Comparison of ENCODE assay signal across 25 mouse cellular contexts in the genomic region with DNA sequence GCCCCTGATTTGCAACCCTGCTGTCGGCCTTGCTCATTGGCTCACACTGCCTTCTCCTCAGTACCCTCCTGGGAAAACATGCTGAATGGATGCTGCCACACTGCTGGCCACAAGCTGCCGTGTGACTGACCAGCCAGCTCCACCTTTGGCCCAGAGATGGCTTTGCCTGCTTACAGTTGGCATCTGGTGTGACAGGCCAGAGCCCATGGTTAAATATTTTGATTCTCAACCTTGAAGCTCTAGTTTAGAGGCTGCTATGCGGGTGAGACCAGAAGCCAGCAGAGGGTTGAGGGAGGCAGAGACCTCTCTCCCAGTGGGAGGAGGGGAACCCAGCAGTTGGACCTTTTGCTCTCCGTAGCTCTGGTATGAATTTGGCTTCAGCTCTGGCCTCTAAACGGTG. TPM values are rescaled to one million over a fixed set of nuclear protein-coding genes. Genes with fewer than 3 reads are reported as not detected.
DNase-seq lines count a peak whose midpoint lies in the region; ATAC-seq and TF ChIP-seq lines count a peak whose summit lies in the region.
"Had no signal": no experiment of that assay in that cellular context is flagged by ENCODE, and none has a peak within 500 bp of the region (broad histone marks: within the 10 kb centered on the region; RNA-seq: fewer than 3 reads in every experiment).

No protein-coding gene starts in this region.

- no peaks in the 10 kb centered on the region for H3K9me3 ChIP-seq in kidney, embryonic 15.5 days (replicated peaks)
- no peaks in the 10 kb centered on the region for H3K9me3 ChIP-seq in kidney, embryonic 16.5 days (ENCODE audit: low read length)
- H3K9me3 ChIP-seq in embryonic facial prominence, embryonic 12.5 days: no peaks in the 10 kb centered on the region
- H3K9me3 ChIP-seq in limb, embryonic 14.5 days (ENCODE audit: control insufficient read depth, low read length): no peaks in the 10 kb centered on the region
- no peaks in the 10 kb centered on the region for H3K9me3 ChIP-seq in midbrain, postnatal 0 days (ENCODE audit: low read length)
- H3K9me3 ChIP-seq: forebrain, embryonic 13.5 days; hindbrain, embryonic 15.5 days; liver, embryonic 13.5 days; midbrain, embryonic 10.5 days had no signal

- intact Hi-C loops in heart, postnatal 10 days (cut with DNase I): no loop called here

- peak; percentile 88 for DNase-seq in heart, adult 11 months
- no peak for DNase-seq in heart, postnatal 10 days
- no peak for DNase-seq in limb, embryonic 14.5 days (ENCODE audit: low spot score)
- no peak for DNase-seq in midbrain, postnatal 0 days (ENCODE audit: low spot score)
- no peak for DNase-seq in Muller cell, postnatal 12 days (ENCODE audit: inconsistent ontology term)
- DNase-seq: adrenal gland, adult 2 months; B cell, adult 2 months; cerebellum, adult 11 months; cerebellum, postnatal 25 days; embryo, embryonic 11 days; gastrocnemius, postnatal 36 days; heart, postnatal 14 days; liver, embryonic 13.5 days; lung, embryonic 14.5 days; thymus, postnatal 14 days had no signal

- 56% methylated on average over 5 of the region's 5 CpGs for WGBS in kidney, embryonic 15.5 days
- WGBS in kidney, embryonic 16.5 days: 53% methylated on average over 5 of the region's 5 CpGs
- WGBS in embryonic facial prominence, embryonic 12.5 days: 65% methylated on average over 5 of the region's 5 CpGs
- 30% methylated on average over 5 of the region's 5 CpGs for WGBS in limb, embryonic 14.5 days
- 86% methylated on average over 5 of the region's 5 CpGs for WGBS in midbrain, postnatal 0 days

- peaks cover 18% of the 10 kb centered on the region for H3K4me1 ChIP-seq in kidney, embryonic 15.5 days
- H3K4me1 ChIP-seq in kidney, embryonic 16.5 days (ENCODE audit: insufficient read depth, low read length): peaks cover 10% of the 10 kb centered on the region
- H3K4me1 ChIP-seq in embryonic facial prominence, embryonic 12.5 days: peaks cover 32% of the 10 kb centered on the region
- peaks cover 35% of the 10 kb centered on the region for H3K4me1 ChIP-seq in limb, embryonic 14.5 days (ENCODE audit: control insufficient read depth, insufficient read depth, low read length)
- H3K4me1 ChIP-seq in midbrain, postnatal 0 days (ENCODE audit: insufficient read depth, low read length): no peaks in the 10 kb centered on the region
- H3K4me1 ChIP-seq: liver, embryonic 13.5 days had no signal

- no peak for ATAC-seq in kidney, embryonic 15.5 days (replicated peaks; ENCODE audit: low FRiP score)
- no peak for ATAC-seq in kidney, embryonic 16.5 days (ENCODE audit: low FRiP score, low TSS enrichment)
- ATAC-seq in embryonic facial prominence, embryonic 12.5 days (ENCODE audit: insufficient number of reproducible peaks, insufficient read depth, low FRiP score, low TSS enrichment): no peak
- ATAC-seq in limb, embryonic 14.5 days (ENCODE audit: low FRiP score, low read depth): no peak
- no peak for ATAC-seq in midbrain, postnatal 0 days (ENCODE audit: low FRiP score)
- ATAC-seq: forebrain, embryonic 13.5 days; intestine, postnatal 0 days had no signal

- no peak overlapping the region for H3K9ac ChIP-seq in kidney, embryonic 15.5 days
- H3K9ac ChIP-seq in kidney, embryonic 16.5 days (replicated peaks; ENCODE audit: low read length): no peak overlapping the region
- no peak overlapping the region for H3K9ac ChIP-seq in embryonic facial prominence, embryonic 12.5 days
- H3K9ac ChIP-seq in limb, embryonic 14.5 days (ENCODE audit: low read depth, low read length, severe bottlenecking): no peak overlapping the region
- H3K9ac ChIP-seq in midbrain, postnatal 0 days (replicated peaks; ENCODE audit: low read length, poor library complexity, severe bottlenecking): no peak overlapping the region
- H3K9ac ChIP-seq: forebrain, embryonic 13.5 days; hindbrain, embryonic 15.5 days; liver, embryonic 13.5 days; lung, embryonic 14.5 days had no signal

- 0 out of 2 replicates have a peak overlapping the region, but pooled peaks have one; percentile 18 for H3K27ac ChIP-seq in kidney, embryonic 15.5 days
- H3K27ac ChIP-seq in kidney, embryonic 16.5 days (ENCODE audit: low read length): no peak overlapping the region
- H3K27ac ChIP-seq in embryonic facial prominence, embryonic 12.5 days: peak overlapping the region; percentile 61; the same call in 1 of the 2 replicates
- H3K27ac ChIP-seq in limb, embryonic 14.5 days (replicated peaks; ENCODE audit: low read depth, low read length): peak overlapping the region; percentile 10; the same call in 1 of the 2 replicates
- no peak overlapping the region for H3K27ac ChIP-seq in midbrain, postnatal 0 days (ENCODE audit: low read depth, low read length)
- H3K27ac ChIP-seq: forebrain, embryonic 13.5 days; hindbrain, embryonic 15.5 days; layer of hippocampus, adult 2 months; liver, embryonic 13.5 days; macrophage; midbrain, embryonic 10.5 days had no signal

- no peak overlapping the region for H3K4me2 ChIP-seq in kidney, embryonic 15.5 days
- H3K4me2 ChIP-seq in kidney, embryonic 16.5 days (replicated peaks; ENCODE audit: low read depth, low read length): no peak overlapping the region
- no peak overlapping the region for H3K4me2 ChIP-seq in embryonic facial prominence, embryonic 12.5 days (replicated peaks)
- no peak overlapping the region for H3K4me2 ChIP-seq in limb, embryonic 14.5 days (replicated peaks; ENCODE audit: low read depth, low read length, severe bottlenecking)
- H3K4me2 ChIP-seq in midbrain, postnatal 0 days (ENCODE audit: low read depth, low read length, poor library complexity, severe bottlenecking): no peak overlapping the region
- H3K4me2 ChIP-seq: forebrain, embryonic 13.5 days; heart, embryonic 11.5 days; hindbrain, embryonic 15.5 days; liver, embryonic 13.5 days; lung, embryonic 14.5 days had no signal

- TF ChIP-seq CTCF in midbrain, postnatal 0 days (IDR thresholded peaks at IDR 0.05): no peak

- no peaks in the 10 kb centered on the region for H3K36me3 ChIP-seq in kidney, embryonic 15.5 days
- no peaks in the 10 kb centered on the region for H3K36me3 ChIP-seq in kidney, embryonic 16.5 days (ENCODE audit: insufficient read depth, low read length)
- no peaks in the 10 kb centered on the region for H3K36me3 ChIP-seq in embryonic facial prominence, embryonic 12.5 days
- no peaks in the 10 kb centered on the region for H3K36me3 ChIP-seq in limb, embryonic 14.5 days (ENCODE audit: control insufficient read depth, insufficient read depth, low read length)
- H3K36me3 ChIP-seq in midbrain, postnatal 0 days (ENCODE audit: insufficient read depth, low read length): no peaks in the 10 kb centered on the region
- H3K36me3 ChIP-seq: hindbrain, embryonic 15.5 days; liver, embryonic 13.5 days; midbrain, embryonic 10.5 days had no signal

- no peak overlapping the region for H3K4me3 ChIP-seq in kidney, embryonic 15.5 days (replicated peaks)
- no peak overlapping the region for H3K4me3 ChIP-seq in kidney, embryonic 16.5 days (ENCODE audit: low read length)
- no peak overlapping the region for H3K4me3 ChIP-seq in embryonic facial prominence, embryonic 12.5 days
- no peak overlapping the region for H3K4me3 ChIP-seq in limb, embryonic 14.5 days (replicated peaks; ENCODE audit: low read length)
- no peak overlapping the region for H3K4me3 ChIP-seq in midbrain, postnatal 0 days (ENCODE audit: low read depth, low read length)
- H3K4me3 ChIP-seq: forebrain, embryonic 13.5 days; hindbrain, embryonic 15.5 days; layer of hippocampus, adult 2 months; liver, embryonic 13.5 days; midbrain, embryonic 10.5 days had no signal

- TF ChIP-seq POLR2A in limb, embryonic 14.5 days (IDR thresholded peaks at IDR 0.05; ENCODE audit: borderline replicate concordance, extremely low read depth, insufficient read depth, insufficient read length): no peak

- H3K27me3 ChIP-seq in kidney, embryonic 15.5 days: no peaks in the 10 kb centered on the region
- H3K27me3 ChIP-seq in kidney, embryonic 16.5 days (ENCODE audit: insufficient read depth, low read length): no peaks in the 10 kb centered on the region
- H3K27me3 ChIP-seq in embryonic facial prominence, embryonic 12.5 days: no peaks in the 10 kb centered on the region
- no peaks in the 10 kb centered on the region for H3K27me3 ChIP-seq in limb, embryonic 14.5 days (ENCODE audit: control insufficient read depth, insufficient read depth, low read length)
- no peaks in the 10 kb centered on the region; the same call in 1 of the 2 replicates for H3K27me3 ChIP-seq in midbrain, postnatal 0 days (ENCODE audit: insufficient read depth, low read length)

RNA-seq across cellular contexts. Expression of a gene that starts 6.7 kb away (rescaled TPM):
- 10 to 100 TPM; 84.5 to 88.7 TPM for total RNA-seq in heart, postnatal 10 days (2021)
- 61.0 and 65.3 TPM in 2 replicates for polyA plus RNA-seq in kidney, embryonic 15.5 days (2015; fragmentation: Nextera tagmentation; extraction: Ambion mirVana)
- polyA plus RNA-seq in kidney, embryonic 16.5 days (2015; fragmentation: Nextera tagmentation; extraction: Ambion mirVana): 52.7 and 54.8 TPM in 2 replicates
- 229 and 238 TPM in 2 replicates for polyA plus RNA-seq in embryonic facial prominence, embryonic 12.5 days (2016; fragmentation: Nextera tagmentation; extraction: Ambion mirVana)
- 294 and 361 TPM in 2 replicates for polyA plus RNA-seq in limb, embryonic 14.5 days (2012; rRNA removed)
- polyA plus RNA-seq in limb, embryonic 14.5 days (2014; fragmentation: Nextera tagmentation; extraction: Ambion mirVana): 200 and 235 TPM in 2 replicates
- total RNA-seq in midbrain, postnatal 0 days (2014; rRNA removed): 127 and 131 TPM in 2 replicates
- 95.8 and 99.6 TPM in 2 replicates for polyA plus RNA-seq in midbrain, postnatal 0 days (2015; fragmentation: Nextera tagmentation; extraction: Ambion mirVana)

Comparison
In these comparisons a context has a peak if more than half of its experiments do, and no peak if none do; other contexts are left out.
1. H3K27ac ChIP-seq: peak in kidney, embryonic 15.5 days (single experiment), embryonic facial prominence, embryonic 12.5 days (single experiment) and limb, embryonic 14.5 days (single experiment); none in kidney, embryonic 16.5 days (single experiment) and midbrain, postnatal 0 days (single experiment).